Mouse (Mus musculus) neural tube, embryonic 15.5 days (tissue): ENCODE data around the gene Nvl. TPM values are rescaled to one million over a fixed set of nuclear protein-coding genes. Genes with fewer than 3 reads are reported as not detected.
A peak's percentile ranks its signal among the peaks of the same experiment; 100 is the strongest.

Experiments
- ATAC-seq: fragments of 200-750 bp; cut with Nextera tagmentation; 2 replicates; pipeline ENCODE4 v1.8.0; 2017; ENCODE audit warnings: mild to moderate bottlenecking, moderate TSS enrichment, moderate library complexity; ENCODE audit not compliant: low FRiP score
- H3K27ac ChIP-seq: fragments of 300-500 bp; sonication (generic); replicated peaks from 2 replicates; pipeline ENCODE4 v1.5.1; 2015; ENCODE audit warnings: mild to moderate bottlenecking, inconsistent platforms
- H3K27me3 ChIP-seq: fragments of 300-500 bp; sonication (generic); replicated peaks from 2 replicates; pipeline ENCODE4 v1.6.1; 2015; ENCODE audit warnings: inconsistent platforms
- H3K36me3 ChIP-seq: fragments of 300-500 bp; sonication (generic); 2 replicates; pipeline ENCODE4 v1.6.1; 2015; ENCODE audit warnings: inconsistent platforms
- H3K4me1 ChIP-seq: fragments of 300-500 bp; sonication (generic); 2 replicates; pipeline ENCODE4 v1.6.1; 2015; ENCODE audit warnings: inconsistent platforms
- H3K4me2 ChIP-seq: fragments of 300-500 bp; sonication (generic); 2 replicates; pipeline ENCODE4 v1.6.1; 2015; ENCODE audit warnings: inconsistent platforms, mild to moderate bottlenecking, moderate library complexity
- H3K4me3 ChIP-seq: fragments of 300-500 bp; sonication (generic); replicated peaks from 2 replicates; pipeline ENCODE4 v1.5.1; 2015; ENCODE audit warnings: mild to moderate bottlenecking, inconsistent platforms
- H3K9ac ChIP-seq: fragments of 300-500 bp; sonication (generic); replicated peaks from 2 replicates; pipeline ENCODE4 v1.6.1; 2015; ENCODE audit warnings: mild to moderate bottlenecking, inconsistent platforms
- H3K9me3 ChIP-seq: fragments of 300-500 bp; sonication (generic); replicated peaks from 2 replicates; pipeline ENCODE4 v1.6.1; 2016; ENCODE audit warnings: inconsistent platforms
- WGBS: fragments of 180-500 bp; shearing (Covaris S2); methylation state at CpG from one replicate; pipeline ENCODE4 v1.1.7; 2015; ENCODE audit warnings: mixed read lengths; 5-methylcytosine and 5-hydroxymethylcytosine counted together
- polyA plus RNA-seq: library from polyadenylated mRNA; unstranded; fragments of >200 nt; fragmentation: Nextera tagmentation; extraction: Ambion mirVana; gene quantifications from 2 replicates; pipeline ENCODE4 v1.2.1, GENCODE M21; 2015

Gene Nvl
- polyA plus RNA-seq, 1 experiment from 2014 or later, result 45.3 TPM

DNA sequence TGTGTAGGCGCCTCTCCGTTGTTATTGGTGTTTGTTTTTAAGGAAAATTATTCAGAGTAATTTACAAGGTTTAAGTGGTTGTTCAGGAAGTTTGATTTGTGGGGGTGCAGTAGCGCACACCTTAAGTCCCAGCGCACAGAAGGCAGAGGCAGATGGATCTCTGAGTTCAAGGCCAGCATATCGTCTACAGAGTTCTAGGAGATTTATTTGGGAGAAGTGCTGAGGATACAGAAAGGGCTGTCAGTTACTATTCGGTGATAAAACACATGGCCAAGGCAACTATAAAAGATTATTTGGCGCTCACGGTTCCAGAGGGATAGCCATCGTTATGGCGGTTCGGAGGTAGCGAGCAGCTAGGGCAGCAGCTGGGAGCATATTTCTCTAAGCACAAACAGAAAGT is 962 bp upstream of the Nvl start:
- Histone ChIP-seq H3K4me1 (peaks cover 23% of the 10 kb centered on the region), H3K4me2 (peak overlapping the region; percentile 62), H3K36me3 (peaks cover 11% of the 10 kb centered on the region), H3K27me3 (no peaks in the 10 kb centered on the region), H3K9ac (peak overlapping the region; percentile 77), H3K27ac (peak overlapping the region; percentile 82; the same call in 1 of the 2 replicates), H3K4me3 (peak overlapping the region; percentile 85), H3K9me3 (no peaks in the 10 kb centered on the region)
- WGBS, result 8% methylated on average over 12 of the region's 12 CpGs
- ATAC-seq, result no peak

DNA sequence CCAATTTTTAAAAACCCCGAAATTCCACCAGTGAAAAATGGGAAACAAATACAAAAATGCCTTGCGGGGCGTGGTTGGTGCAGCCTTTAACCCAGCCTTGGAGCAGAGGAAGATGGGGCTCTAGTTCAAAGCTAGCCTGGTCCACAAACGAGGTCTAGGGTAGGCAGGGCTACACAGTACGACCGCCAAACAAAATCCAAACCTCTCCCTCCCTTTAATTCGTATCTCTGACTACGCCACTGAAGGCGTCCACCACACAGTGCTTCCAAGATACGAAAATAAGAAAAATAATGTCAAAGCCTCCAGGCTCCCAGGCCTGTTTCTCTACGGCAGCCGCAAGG is 425 bp downstream of the Nvl start:
- ATAC-seq, result peak; percentile 24; the same call in 1 of the 2 replicates
- H3K27ac ChIP-seq, result peak overlapping the region; percentile 82
- WGBS, result 0% methylated on average over 12 of the region's 12 CpGs
- H3K4me3 ChIP-seq, result peak overlapping the region; percentile 85
- H3K9me3 ChIP-seq, result no peaks in the 10 kb centered on the region
- H3K4me2 ChIP-seq, result peak overlapping the region; percentile 62
- H3K27me3 ChIP-seq, result no peaks in the 10 kb centered on the region
- peak overlapping the region; percentile 77 for H3K9ac ChIP-seq
- peaks cover 23% of the 10 kb centered on the region for H3K4me1 ChIP-seq
- H3K36me3 ChIP-seq, result peaks cover 22% of the 10 kb centered on the region

DNA sequence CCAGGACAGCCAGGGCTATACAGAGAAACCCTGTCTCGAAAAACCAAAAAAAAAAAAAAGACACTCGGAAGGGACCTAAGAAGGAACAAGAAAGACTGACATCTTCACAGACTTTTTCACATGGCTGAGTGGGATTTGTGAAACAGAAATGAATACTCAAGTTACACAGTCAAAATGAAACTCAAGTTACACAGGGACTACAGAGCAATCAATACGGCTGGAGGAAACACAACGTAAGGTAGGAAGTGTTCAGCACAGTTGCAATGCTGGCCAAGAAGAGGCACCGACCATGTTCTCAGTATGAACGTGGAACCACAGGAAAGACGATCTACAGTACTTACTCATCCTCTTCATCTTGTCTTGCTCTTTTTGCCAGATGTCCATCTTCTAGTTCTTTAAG is 5.3 kb downstream of the Nvl start:
- H3K36me3 ChIP-seq, result peaks cover 59% of the 10 kb centered on the region
- no peak overlapping the region for H3K27ac ChIP-seq
- no peak overlapping the region for H3K4me3 ChIP-seq
- 93% methylated on average over 7 of the region's 7 CpGs for WGBS
- no peak for ATAC-seq
- no peaks in the 10 kb centered on the region for H3K9me3 ChIP-seq
- H3K27me3 ChIP-seq, result no peaks in the 10 kb centered on the region
- no peak overlapping the region for H3K9ac ChIP-seq
- H3K4me2 ChIP-seq, result no peak overlapping the region
- H3K4me1 ChIP-seq, result peaks cover 12% of the 10 kb centered on the region

DNA sequence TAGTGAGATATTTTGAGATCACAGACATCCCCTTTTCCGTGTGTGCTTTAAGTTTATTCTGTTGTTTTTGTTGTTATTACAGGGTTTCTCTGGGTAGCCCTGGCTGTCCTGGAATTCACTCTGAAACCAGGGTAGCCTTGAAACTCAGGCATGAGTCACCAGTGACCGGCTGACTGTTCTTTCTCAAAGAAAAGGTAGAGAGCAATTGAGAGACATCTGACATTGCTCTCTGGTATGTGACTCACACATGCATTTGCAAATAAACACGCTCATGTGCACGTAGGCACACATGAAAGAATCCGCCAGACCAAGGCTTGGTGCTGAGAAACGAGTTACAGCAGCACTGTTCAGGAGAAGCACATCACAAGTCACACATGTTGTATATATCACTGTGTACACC is 12.1 kb downstream of the Nvl start:
- H3K4me1 ChIP-seq, result no peaks in the 10 kb centered on the region
- no peak for ATAC-seq
- no peak overlapping the region for H3K4me3 ChIP-seq
- H3K27me3 ChIP-seq, result no peaks in the 10 kb centered on the region
- H3K9me3 ChIP-seq, result no peaks in the 10 kb centered on the region
- H3K4me2 ChIP-seq, result no peak overlapping the region
- 95% methylated on average over 6 of the region's 6 CpGs for WGBS
- H3K36me3 ChIP-seq, result peaks cover 78% of the 10 kb centered on the region
- H3K27ac ChIP-seq, result no peak overlapping the region
- no peak overlapping the region for H3K9ac ChIP-seq

DNA sequence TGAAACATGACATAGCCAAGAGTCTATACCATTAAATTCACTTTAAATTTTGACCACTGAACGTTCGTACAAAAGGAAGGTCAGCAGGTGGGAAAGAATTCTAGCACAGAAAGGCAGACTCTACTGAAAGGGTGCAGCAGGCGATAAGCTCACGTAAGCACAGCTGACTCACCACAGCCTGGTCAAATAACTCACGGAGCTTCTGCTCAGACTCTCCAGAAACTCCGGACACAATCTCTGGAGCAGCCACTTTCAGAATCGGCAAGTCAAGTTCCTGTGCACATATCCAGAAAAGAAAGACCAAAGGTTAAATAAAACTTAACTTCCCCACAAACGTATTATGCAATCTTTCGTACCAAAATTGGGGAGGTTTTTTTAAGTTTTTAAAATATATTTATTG is 17.2 kb downstream of the Nvl start:
- H3K27me3 ChIP-seq, result no peaks in the 10 kb centered on the region
- ATAC-seq, result no peak
- peaks cover 69% of the 10 kb centered on the region for H3K36me3 ChIP-seq
- no peak overlapping the region for H3K4me3 ChIP-seq
- H3K4me1 ChIP-seq, result no peaks in the 10 kb centered on the region
- H3K27ac ChIP-seq, result no peak overlapping the region
- no peak overlapping the region for H3K9ac ChIP-seq
- 96% methylated on average over 9 of the region's 9 CpGs for WGBS
- H3K9me3 ChIP-seq, result no peaks in the 10 kb centered on the region
- no peak overlapping the region for H3K4me2 ChIP-seq

DNA sequence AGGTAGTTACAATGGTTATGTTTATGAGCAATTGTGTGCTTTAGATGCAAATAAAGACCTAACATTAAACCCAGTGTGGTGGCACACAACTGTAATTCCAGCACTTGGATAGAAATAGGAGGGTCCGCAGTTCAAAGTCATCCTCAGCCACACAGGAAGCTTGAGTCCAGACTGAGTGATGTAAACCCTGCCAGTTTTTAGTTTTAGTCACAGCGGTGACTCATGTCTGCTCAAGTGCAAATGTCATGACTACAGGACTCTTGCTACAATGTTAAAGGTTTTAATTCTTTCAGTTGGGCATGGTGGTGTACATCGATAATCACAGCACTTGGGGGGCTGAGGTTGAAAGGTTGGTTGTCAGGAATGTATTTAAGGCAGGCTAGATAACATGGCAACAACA is 18.1 kb downstream of the Nvl start:
- Histone ChIP-seq H3K36me3 (peaks cover 68% of the 10 kb centered on the region), H3K27me3 (no peaks in the 10 kb centered on the region), H3K9me3 (no peaks in the 10 kb centered on the region), H3K27ac (no peak overlapping the region), H3K4me3 (no peak overlapping the region), H3K9ac (no peak overlapping the region), H3K4me2 (no peak overlapping the region), H3K4me1 (no peaks in the 10 kb centered on the region)
- WGBS, result 98% methylated on average over 3 of the region's 3 CpGs
- ATAC-seq, result no peak

DNA sequence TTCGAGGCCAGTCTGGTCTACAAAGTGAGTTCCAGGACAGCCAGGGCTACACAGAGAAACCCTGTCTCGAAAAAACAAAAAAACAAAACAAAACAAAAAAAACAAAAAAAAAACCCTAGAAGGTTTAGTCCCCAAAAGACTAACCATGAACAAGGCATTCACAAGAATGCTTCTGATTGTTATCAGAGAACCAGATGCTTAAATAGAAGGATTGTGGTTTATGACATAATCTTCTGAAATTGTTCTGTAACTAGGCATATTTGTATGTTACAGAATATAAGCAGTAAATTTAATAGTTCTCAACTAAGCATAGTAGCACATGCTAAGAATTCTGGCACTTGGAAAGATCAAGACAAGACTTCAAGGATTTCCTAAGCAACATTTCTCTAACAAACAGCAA is 19.9 kb downstream of the Nvl start:
- Histone ChIP-seq H3K36me3 (peaks cover 66% of the 10 kb centered on the region), H3K27ac (no peak overlapping the region), H3K4me2 (no peak overlapping the region), H3K9ac (no peak overlapping the region), H3K27me3 (no peaks in the 10 kb centered on the region), H3K4me3 (no peak overlapping the region), H3K9me3 (no peaks in the 10 kb centered on the region), H3K4me1 (no peaks in the 10 kb centered on the region)
- 93% methylated on average over 2 of the region's 2 CpGs for WGBS
- no peak for ATAC-seq

DNA sequence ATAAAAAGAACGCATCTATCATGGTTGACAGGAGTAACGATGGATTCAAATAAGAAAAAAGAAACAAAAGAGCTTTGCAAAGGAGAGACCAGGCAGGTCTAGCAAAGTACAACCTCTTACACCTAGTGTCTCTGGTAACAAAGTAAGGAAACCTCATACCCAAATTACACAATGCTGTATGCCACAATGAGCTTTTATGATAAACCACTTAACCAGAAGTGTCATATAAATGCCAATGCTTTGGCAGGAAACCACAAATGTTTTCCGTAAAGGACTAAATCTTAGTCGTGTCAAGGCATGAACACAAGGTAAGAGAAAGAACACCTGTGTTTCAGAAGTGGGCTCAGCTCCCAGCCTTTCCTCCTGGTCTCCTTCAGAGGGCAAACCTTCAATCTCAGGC is 26.9 kb downstream of the Nvl start:
- no peaks in the 10 kb centered on the region for H3K4me1 ChIP-seq
- 95% methylated on average over 4 of the region's 4 CpGs for WGBS
- H3K36me3 ChIP-seq, result peaks cover 58% of the 10 kb centered on the region
- H3K9me3 ChIP-seq, result no peaks in the 10 kb centered on the region
- no peak overlapping the region for H3K27ac ChIP-seq
- H3K9ac ChIP-seq, result no peak overlapping the region
- no peak overlapping the region for H3K4me2 ChIP-seq
- H3K4me3 ChIP-seq, result no peak overlapping the region
- ATAC-seq, result no peak
- no peaks in the 10 kb centered on the region for H3K27me3 ChIP-seq

- Histone ChIP-seq H3K4me3 (no peak overlapping the region), H3K4me2 (no peak overlapping the region), H3K27ac (no peak overlapping the region), H3K9ac (no peak overlapping the region), H3K9me3 (no peaks in the 10 kb centered on the region), H3K36me3 (peaks cover 41% of the 10 kb centered on the region), H3K4me1 (no peaks in the 10 kb centered on the region), H3K27me3 (no peaks in the 10 kb centered on the region)
- ATAC-seq, result no peak
- WGBS, result 84% methylated on average over 12 of the region's 12 CpGs
These were observed 54.0 kb downstream of the Nvl start for GRCm38 (mm10) chr1:181090048-181090447.

GRCm38 (mm10) chr1:181084021-181084420 is 60.0 kb downstream of the Nvl start:
- Histone ChIP-seq H3K4me1 (no peaks in the 10 kb centered on the region), H3K9ac (no peak overlapping the region), H3K9me3 (no peaks in the 10 kb centered on the region), H3K27me3 (no peaks in the 10 kb centered on the region), H3K4me3 (no peak overlapping the region), H3K4me2 (no peak overlapping the region), H3K36me3 (no peaks in the 10 kb centered on the region), H3K27ac (no peak overlapping the region)
- WGBS, result 33% methylated on average over 2 of the region's 2 CpGs
- ATAC-seq, result no peak

DNA sequence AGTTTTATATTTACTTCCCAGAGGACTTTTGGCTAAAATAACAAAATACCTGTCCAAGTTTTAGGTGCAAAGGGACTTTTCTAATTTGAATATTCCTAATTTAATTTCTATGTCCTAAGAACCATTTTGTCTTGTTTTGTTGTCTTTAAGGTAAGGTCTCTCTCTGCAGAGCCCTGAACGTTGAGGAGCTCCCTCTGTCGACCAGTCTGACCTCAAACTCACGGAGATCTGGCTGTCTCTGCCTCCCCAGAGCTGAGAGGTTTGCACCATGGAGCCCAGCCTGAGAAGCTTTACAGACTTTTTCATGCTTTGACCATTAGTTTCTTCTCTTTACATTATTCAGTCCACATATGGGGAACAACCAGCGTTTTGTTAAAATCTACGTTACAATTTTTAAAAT is 70.9 kb downstream of the Nvl start:
- Histone ChIP-seq H3K4me2 (no peak overlapping the region), H3K36me3 (no peaks in the 10 kb centered on the region), H3K27ac (no peak overlapping the region), H3K4me3 (no peak overlapping the region), H3K9ac (no peak overlapping the region), H3K9me3 (no peaks in the 10 kb centered on the region), H3K27me3 (no peaks in the 10 kb centered on the region), H3K4me1 (no peaks in the 10 kb centered on the region)
- ATAC-seq, result no peak
- WGBS, result 44% methylated on average over 5 of the region's 5 CpGs

GRCm38 (mm10) chr1:181069671-181070070 is 74.3 kb downstream of the Nvl start:
- H3K27ac ChIP-seq, result no peak overlapping the region
- H3K4me2 ChIP-seq, result no peak overlapping the region
- no peaks in the 10 kb centered on the region for H3K27me3 ChIP-seq
- no peak overlapping the region for H3K9ac ChIP-seq
- 70% methylated on average over 11 of the region's 11 CpGs for WGBS
- no peak overlapping the region for H3K4me3 ChIP-seq
- no peaks in the 10 kb centered on the region for H3K4me1 ChIP-seq
- no peaks in the 10 kb centered on the region for H3K9me3 ChIP-seq
- H3K36me3 ChIP-seq, result no peaks in the 10 kb centered on the region
- ATAC-seq, result no peak

GRCm38 (mm10) chr1:181068344-181068743 is 75.7 kb downstream of the Nvl start:
- H3K4me2 ChIP-seq, result no peak overlapping the region
- no peak overlapping the region for H3K27ac ChIP-seq
- H3K36me3 ChIP-seq, result no peaks in the 10 kb centered on the region
- H3K4me1 ChIP-seq, result no peaks in the 10 kb centered on the region
- H3K9me3 ChIP-seq, result no peaks in the 10 kb centered on the region
- ATAC-seq, result no peak
- no peak overlapping the region for H3K9ac ChIP-seq
- WGBS, result 79% methylated on average over 1 of the region's 1 CpGs
- no peaks in the 10 kb centered on the region for H3K27me3 ChIP-seq
- H3K4me3 ChIP-seq, result no peak overlapping the region
